Mouse (Mus musculus) kidney, postnatal 0 days (tissue): ENCODE results near the gene Il25. TPM values are rescaled to one million over a fixed set of nuclear protein-coding genes. Genes with fewer than 3 reads are reported as not detected.

Experiments used
- ATAC-seq: fragments of 200-750 bp; cut with Nextera tagmentation; replicated peaks from 2 replicates; pipeline ENCODE4 v1.8.0; 2017; ENCODE audit warnings: low read depth, moderate number of reproducible peaks, moderate TSS enrichment, moderate library complexity; ENCODE audit not compliant: low FRiP score
- DNase-seq: peaks from one replicate; pipeline ENCODE4 v3.0.0-alpha.2; 2016; ENCODE audit warnings: low spot score
- H3K27ac ChIP-seq: fragments of 300-500 bp; sonication (generic); 2 replicates; pipeline ENCODE4 v1.5.1; 2014; ENCODE audit warnings: mild to moderate bottlenecking
- H3K27me3 ChIP-seq: fragments of 300-500 bp; sonication (generic); 2 replicates; pipeline ENCODE4 v1.6.1; 2014; ENCODE audit warnings: low read length, mixed read lengths; ENCODE audit not compliant: insufficient read depth
- H3K36me3 ChIP-seq: fragments of 300-500 bp; sonication (generic); 2 replicates; pipeline ENCODE4 v1.6.1; 2014; ENCODE audit warnings: low read length, mixed read lengths; ENCODE audit not compliant: insufficient read depth
- H3K4me1 ChIP-seq: fragments of 300-500 bp; sonication (generic); replicated peaks from 2 replicates; pipeline ENCODE4 v1.6.1; 2014; ENCODE audit warnings: antibody characterized with exemption, low read length, mixed read lengths; ENCODE audit not compliant: insufficient read depth
- H3K4me2 ChIP-seq: fragments of 300-500 bp; sonication (generic); 2 replicates; pipeline ENCODE4 v1.6.1; 2014; ENCODE audit warnings: mild to moderate bottlenecking, low read length, moderate library complexity, mixed read lengths
- H3K4me3 ChIP-seq: fragments of 300-500 bp; sonication (generic); replicated peaks from 2 replicates; pipeline ENCODE4 v1.5.1; 2014; ENCODE audit warnings: low read depth, low read length
- H3K9ac ChIP-seq: fragments of 300-500 bp; sonication (generic); 2 replicates; pipeline ENCODE4 v1.6.1; 2014; ENCODE audit warnings: low read depth, low read length
- H3K9me3 ChIP-seq: fragments of 300-500 bp; sonication (generic); replicated peaks from 2 replicates; pipeline ENCODE4 v1.6.1; 2016; ENCODE audit warnings: low read length, inconsistent platforms, mixed read lengths
- CTCF ChIP-seq: IDR thresholded peaks from 2 replicates; pipeline ENCODE4 v1.5.1; 2016; ENCODE audit warnings: antibody characterized with exemption, low read depth, mild to moderate bottlenecking, moderate library complexity
- WGBS: fragments of 180-500 bp; shearing (Covaris S2); extraction: QIAGEN DNeasy Blood & Tissue Kit; methylation state at CpG from one replicate; pipeline ENCODE4 v1.1.7; 2014; 5-methylcytosine and 5-hydroxymethylcytosine counted together
- polyA plus RNA-seq: library from polyadenylated mRNA; unstranded; fragments of >200 nt; fragmentation: Nextera tagmentation; extraction: Ambion mirVana; gene quantifications from 2 replicates; pipeline ENCODE4 v1.2.1, GENCODE M21; 2015

Gene Il25
- polyA plus RNA-seq, 1 experiment from 2014 or later, result 0.11 TPM

DNA sequence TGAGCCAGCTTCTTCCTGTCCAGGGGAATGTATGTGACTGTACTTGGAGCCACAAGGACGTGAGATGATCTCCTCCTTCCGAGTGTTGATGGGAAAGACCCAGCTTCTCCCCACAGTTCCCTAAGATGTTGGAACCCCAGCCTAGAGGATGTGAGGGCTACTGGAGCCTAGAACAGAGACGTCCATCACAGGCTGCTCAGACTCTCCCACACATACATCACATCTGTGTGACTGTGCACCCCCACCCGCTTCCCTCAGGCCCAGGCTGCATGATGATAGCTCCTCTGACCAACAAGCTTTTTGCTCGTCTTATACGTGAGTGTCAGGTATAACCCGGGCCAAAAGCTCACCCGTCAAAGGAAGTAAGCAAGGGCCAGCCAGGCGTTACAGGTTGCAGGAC is 16.3 kb downstream of the Il25 start:
- Histone ChIP-seq H3K9ac (no peak overlapping the region), H3K36me3 (no peaks in the 10 kb centered on the region), H3K4me1 (no peaks in the 10 kb centered on the region), H3K9me3 (no peaks in the 10 kb centered on the region), H3K4me2 (no peak overlapping the region), H3K27ac (no peak overlapping the region), H3K4me3 (no peak overlapping the region), H3K27me3 (no peaks in the 10 kb centered on the region)
- ATAC-seq (no peak), DNase-seq (no peak)
- WGBS, result 77% methylated on average over 9 of the region's 9 CpGs
- TF ChIP-seq CTCF, result no peak

DNA sequence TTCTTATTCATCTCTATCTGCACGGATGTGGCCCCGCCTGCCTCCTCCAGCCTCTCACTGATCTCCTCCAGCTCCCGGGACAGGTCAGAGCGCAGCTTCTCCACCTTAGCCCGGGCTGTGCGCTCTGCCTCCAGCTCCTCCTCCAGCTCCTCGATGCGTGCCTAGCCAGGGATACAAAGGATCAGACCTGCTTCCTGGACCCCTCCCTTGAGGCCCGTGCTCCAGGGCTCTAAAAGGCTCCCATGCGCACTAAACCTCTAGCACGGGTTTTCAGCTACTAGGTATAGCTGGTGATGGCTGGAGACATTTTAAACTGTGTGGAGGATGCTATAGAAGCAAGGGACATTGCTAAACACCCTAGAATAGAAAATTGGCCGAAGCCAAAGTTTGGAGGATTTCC is 18.0 kb downstream of the Il25 start:
- Histone ChIP-seq H3K4me1 (no peaks in the 10 kb centered on the region), H3K9ac (no peak overlapping the region), H3K4me2 (no peak overlapping the region), H3K4me3 (no peak overlapping the region), H3K27ac (no peak overlapping the region), H3K36me3 (no peaks in the 10 kb centered on the region), H3K27me3 (no peaks in the 10 kb centered on the region), H3K9me3 (no peaks in the 10 kb centered on the region)
- DNase-seq (no peak), ATAC-seq (no peak)
- TF ChIP-seq CTCF, result no peak
- 58% methylated on average over 12 of the region's 12 CpGs for WGBS

GRCm38 (mm10) chr14:54951587-54951986 is 19.1 kb downstream of the Il25 start:
- no peak for ATAC-seq
- WGBS, result 94% methylated on average over 6 of the region's 6 CpGs
- DNase-seq, result no peak
- no peak overlapping the region for H3K4me2 ChIP-seq
- no peaks in the 10 kb centered on the region for H3K9me3 ChIP-seq
- TF ChIP-seq CTCF, result no peak
- no peaks in the 10 kb centered on the region for H3K4me1 ChIP-seq
- no peaks in the 10 kb centered on the region for H3K27me3 ChIP-seq
- no peak overlapping the region for H3K27ac ChIP-seq
- no peaks in the 10 kb centered on the region for H3K36me3 ChIP-seq
- H3K4me3 ChIP-seq, result no peak overlapping the region
- no peak overlapping the region for H3K9ac ChIP-seq

DNA sequence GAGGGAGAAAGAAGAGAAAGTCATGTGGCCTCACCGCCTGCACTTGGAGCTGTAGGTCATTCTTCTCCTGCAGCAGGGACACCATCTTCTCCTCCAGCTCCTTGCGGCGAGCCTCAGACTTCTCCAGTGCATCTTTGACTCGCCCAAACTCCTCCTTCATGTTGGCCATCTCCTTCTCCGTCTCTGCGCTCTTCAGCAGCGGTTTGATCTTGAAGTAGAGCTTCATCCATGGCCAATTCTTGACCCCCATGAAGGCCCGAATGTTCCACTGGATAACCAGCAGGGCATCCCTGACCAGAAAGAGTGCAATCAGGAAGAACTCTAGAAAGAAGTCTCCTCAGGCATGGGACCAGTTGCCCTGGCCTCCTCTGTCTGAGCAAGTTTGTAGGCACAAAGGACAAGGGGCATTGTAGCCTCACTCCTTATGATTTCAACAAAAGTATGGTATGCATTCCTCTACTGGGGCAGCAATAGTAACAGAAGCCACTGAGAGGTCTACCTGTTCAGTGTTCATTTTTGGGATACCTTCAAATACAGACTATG is 21.2 kb downstream of the Il25 start:
- Histone ChIP-seq H3K9ac (no peak overlapping the region), H3K4me2 (no peak overlapping the region), H3K36me3 (no peaks in the 10 kb centered on the region), H3K9me3 (no peaks in the 10 kb centered on the region), H3K4me3 (no peak overlapping the region), H3K4me1 (no peaks in the 10 kb centered on the region), H3K27ac (no peak overlapping the region), H3K27me3 (no peaks in the 10 kb centered on the region)
- 92% methylated on average over 8 of the region's 8 CpGs for WGBS
- TF ChIP-seq CTCF, result no peak
- no peak for ATAC-seq
- DNase-seq, result no peak

DNA sequence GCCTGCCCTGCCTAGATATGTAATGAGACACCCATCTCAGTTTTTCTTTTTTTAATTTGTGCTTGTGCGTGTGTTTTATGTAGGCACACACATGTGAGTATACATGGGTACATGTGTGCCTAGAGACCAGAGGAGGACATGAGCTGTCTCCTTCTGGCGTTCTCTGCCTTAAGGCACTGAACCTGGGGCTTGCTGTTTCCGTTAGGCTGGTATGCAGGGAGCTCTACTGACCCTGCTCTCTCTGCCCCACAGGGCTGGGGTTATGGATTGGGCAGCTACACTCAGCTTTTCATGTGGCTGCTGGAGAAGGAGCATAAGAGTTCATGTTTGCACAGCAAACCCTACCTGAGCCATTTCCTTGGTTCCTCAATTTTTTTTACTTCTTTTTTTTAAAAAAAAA is 22.0 kb downstream of the Il25 start:
- H3K9me3 ChIP-seq, result no peaks in the 10 kb centered on the region
- DNase-seq (no peak), ATAC-seq (no peak)
- no peak for TF ChIP-seq CTCF
- WGBS, result 68% methylated on average over 3 of the region's 3 CpGs
- no peak overlapping the region for H3K4me2 ChIP-seq
- H3K4me3 ChIP-seq, result no peak overlapping the region
- H3K4me1 ChIP-seq, result no peaks in the 10 kb centered on the region
- H3K9ac ChIP-seq, result no peak overlapping the region
- no peaks in the 10 kb centered on the region for H3K27me3 ChIP-seq
- H3K36me3 ChIP-seq, result no peaks in the 10 kb centered on the region
- no peak overlapping the region for H3K27ac ChIP-seq

GRCm38 (mm10) chr14:54955481-54955880 is 23.0 kb downstream of the Il25 start:
- no peak for ATAC-seq
- H3K36me3 ChIP-seq, result no peaks in the 10 kb centered on the region
- no peak overlapping the region for H3K9ac ChIP-seq
- 87% methylated on average over 3 of the region's 3 CpGs for WGBS
- no peak overlapping the region for H3K4me2 ChIP-seq
- H3K27me3 ChIP-seq, result no peaks in the 10 kb centered on the region
- H3K27ac ChIP-seq, result no peak overlapping the region
- no peak for DNase-seq
- H3K9me3 ChIP-seq, result no peaks in the 10 kb centered on the region
- H3K4me1 ChIP-seq, result no peaks in the 10 kb centered on the region
- no peak overlapping the region for H3K4me3 ChIP-seq
- no peak for TF ChIP-seq CTCF

- DNase-seq (no peak), ATAC-seq (no peak)
- H3K4me3 ChIP-seq, result no peak overlapping the region
- no peak overlapping the region for H3K9ac ChIP-seq
- no peaks in the 10 kb centered on the region for H3K27me3 ChIP-seq
- H3K4me2 ChIP-seq, result no peak overlapping the region
- 89% methylated on average over 9 of the region's 9 CpGs for WGBS
- H3K36me3 ChIP-seq, result no peaks in the 10 kb centered on the region
- no peaks in the 10 kb centered on the region for H3K4me1 ChIP-seq
- no peak for TF ChIP-seq CTCF
- no peaks in the 10 kb centered on the region for H3K9me3 ChIP-seq
- H3K27ac ChIP-seq, result no peak overlapping the region
Measured at GRCm38 (mm10) chr14:54956533-54956932, 24.0 kb downstream of the Il25 start.
